Mouse (Mus musculus) limb, embryonic 13.5 days (tissue): ENCODE measurements at regions not wholly inside any gene's neighbourhood (a gene's known extent, or its start where the extent isn't known, plus 50 kb on each side); places are given as distances from the start of the nearest gene placed in this dataset.

Source experiments
- ATAC-seq: fragments of 200-750 bp; cut with Nextera tagmentation; 2 replicates; pipeline ENCODE4 v1.8.0; 2017; ENCODE audit warnings: low read depth, moderate number of reproducible peaks, moderate TSS enrichment; ENCODE audit not compliant: low FRiP score
- H3K27ac ChIP-seq: fragments of 300-500 bp; sonication (generic); 2 replicates; pipeline ENCODE4 v1.5.1; 2015; ENCODE audit warnings: inconsistent platforms, mild to moderate bottlenecking, moderate library complexity
- H3K27me3 ChIP-seq: fragments of 300-500 bp; sonication (generic); 2 replicates; pipeline ENCODE4 v1.6.1; 2015; ENCODE audit warnings: mild to moderate bottlenecking, inconsistent platforms
- H3K36me3 ChIP-seq: fragments of 300-500 bp; sonication (generic); 2 replicates; pipeline ENCODE4 v1.6.1; 2015; ENCODE audit warnings: inconsistent platforms, mild to moderate bottlenecking, moderate library complexity
- H3K4me1 ChIP-seq: fragments of 300-500 bp; sonication (generic); 2 replicates; pipeline ENCODE4 v1.6.1; 2015; ENCODE audit warnings: inconsistent platforms
- H3K4me2 ChIP-seq: fragments of 300-500 bp; sonication (generic); replicated peaks from 2 replicates; pipeline ENCODE4 v1.6.1; 2015; ENCODE audit warnings: inconsistent platforms, mild to moderate bottlenecking, moderate library complexity
- H3K4me3 ChIP-seq: fragments of 300-500 bp; sonication (generic); 2 replicates; pipeline ENCODE4 v1.5.1; 2015; ENCODE audit warnings: moderate library complexity, mild to moderate bottlenecking, inconsistent platforms
- H3K9ac ChIP-seq: fragments of 300-500 bp; sonication (generic); 2 replicates; pipeline ENCODE4 v1.6.1; 2015; ENCODE audit warnings: mild to moderate bottlenecking, inconsistent platforms
- H3K9me3 ChIP-seq: fragments of 300-500 bp; sonication (generic); 2 replicates; pipeline ENCODE4 v1.6.1; 2016; ENCODE audit warnings: inconsistent platforms
- WGBS: fragments of 180-500 bp; shearing (Covaris S2); methylation state at CpG from one replicate; pipeline ENCODE4 v1.1.7; 2015; 5-methylcytosine and 5-hydroxymethylcytosine counted together

DNA sequence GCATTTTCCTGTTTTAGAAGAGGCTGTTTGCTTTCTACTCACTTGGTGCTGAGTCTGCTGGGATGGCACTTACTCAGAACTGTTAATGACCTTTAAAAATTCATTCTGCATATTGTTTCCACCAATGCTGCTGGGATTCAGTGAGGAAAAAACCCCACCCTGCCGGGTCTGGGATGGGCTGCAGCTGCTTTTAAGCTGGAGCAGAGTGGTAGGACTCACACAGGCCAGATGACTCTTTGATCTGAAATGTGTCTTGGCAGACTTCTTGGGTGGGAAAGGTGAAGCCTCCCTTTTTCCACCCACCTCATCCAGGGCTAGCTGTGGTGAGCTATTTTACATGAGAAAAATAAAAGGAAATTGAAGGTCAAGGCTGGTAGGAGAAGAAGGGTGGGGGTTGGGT, 56.4 kb upstream of the Ddhd1 start:
- H3K36me3 ChIP-seq: no peaks in the 10 kb centered on the region
- WGBS: 16% methylated on average over 1 of the region's 1 CpGs
- no peak overlapping the region for H3K4me3 ChIP-seq
- H3K4me1 ChIP-seq: no peaks in the 10 kb centered on the region
- ATAC-seq: no peak
- H3K27me3 ChIP-seq: no peaks in the 10 kb centered on the region
- H3K9me3 ChIP-seq: no peaks in the 10 kb centered on the region
- no peak overlapping the region for H3K4me2 ChIP-seq
- H3K27ac ChIP-seq: no peak overlapping the region
- H3K9ac ChIP-seq: no peak overlapping the region

DNA sequence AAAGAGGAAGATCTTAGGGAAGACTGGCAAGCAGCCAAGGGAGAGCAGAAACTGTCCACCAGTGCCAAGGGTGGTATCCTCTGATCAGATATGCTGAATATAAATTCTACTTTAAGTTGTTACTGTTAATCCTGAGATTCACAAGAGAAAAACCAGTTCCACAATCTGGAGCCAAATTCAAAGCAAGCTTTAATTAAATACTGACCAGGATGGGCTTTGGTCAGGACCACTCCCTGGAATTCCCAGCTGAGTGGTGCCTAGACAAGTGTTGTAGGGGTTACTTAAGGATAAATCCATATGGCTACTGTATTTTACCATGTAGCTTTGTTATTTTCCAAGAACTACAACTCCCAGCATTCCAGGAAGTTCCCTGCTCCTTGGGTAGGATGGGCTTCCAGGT, 56.8 kb upstream of the Ddhd1 start:
- ATAC-seq: no peak
- Histone ChIP-seq H3K9me3 (no peaks in the 10 kb centered on the region), H3K27me3 (no peaks in the 10 kb centered on the region), H3K27ac (no peak overlapping the region), H3K4me1 (no peaks in the 10 kb centered on the region), H3K4me2 (no peak overlapping the region), H3K36me3 (no peaks in the 10 kb centered on the region), H3K4me3 (no peak overlapping the region), H3K9ac (no peak overlapping the region)

- H3K36me3 ChIP-seq: no peaks in the 10 kb centered on the region
- H3K4me2 ChIP-seq: no peak overlapping the region
- WGBS: 19% methylated on average over 1 of the region's 1 CpGs
- no peaks in the 10 kb centered on the region for H3K4me1 ChIP-seq
- H3K9ac ChIP-seq: no peak overlapping the region
- no peak overlapping the region for H3K4me3 ChIP-seq
- ATAC-seq: no peak
- H3K27ac ChIP-seq: no peak overlapping the region
- H3K9me3 ChIP-seq: no peaks in the 10 kb centered on the region
- no peaks in the 10 kb centered on the region for H3K27me3 ChIP-seq
Measured at GRCm38 (mm10) chr14:45716100-45716499, 58.2 kb upstream of the Ddhd1 start.

GRCm38 (mm10) chr14:45722887-45723286, 64.9 kb upstream of the Ddhd1 start:
- WGBS: 42% methylated on average over 6 of the region's 6 CpGs
- no peak overlapping the region for H3K27ac ChIP-seq
- no peak for ATAC-seq
- no peaks in the 10 kb centered on the region for H3K4me1 ChIP-seq
- no peak overlapping the region for H3K9ac ChIP-seq
- H3K36me3 ChIP-seq: no peaks in the 10 kb centered on the region
- no peak overlapping the region for H3K4me3 ChIP-seq
- H3K4me2 ChIP-seq: no peak overlapping the region
- 0 out of 2 replicates have a peak, but pooled peaks cover 8% of the 10 kb centered on the region for H3K9me3 ChIP-seq
- H3K27me3 ChIP-seq: no peaks in the 10 kb centered on the region

DNA sequence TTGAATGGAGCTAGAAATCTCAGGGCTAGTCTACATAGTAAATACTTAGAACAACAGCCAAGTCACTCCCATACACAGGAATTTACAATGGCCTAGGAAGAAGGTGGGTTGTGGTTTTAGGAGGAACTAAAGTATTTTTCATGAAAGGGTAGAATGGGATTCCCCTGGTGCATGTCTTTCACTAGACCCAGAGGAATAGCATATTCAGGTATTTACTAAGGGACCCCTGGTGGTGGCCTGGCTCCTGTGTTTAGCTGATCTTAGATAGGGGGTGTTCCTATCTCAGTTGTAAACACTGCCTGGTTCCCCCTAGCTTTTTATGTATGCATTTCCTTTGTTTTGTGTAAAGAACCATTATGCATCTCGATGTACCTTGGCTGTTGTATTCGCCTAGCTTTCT, 66.4 kb upstream of the Ddhd1 start:
- H3K27me3 ChIP-seq: no peaks in the 10 kb centered on the region

DNA sequence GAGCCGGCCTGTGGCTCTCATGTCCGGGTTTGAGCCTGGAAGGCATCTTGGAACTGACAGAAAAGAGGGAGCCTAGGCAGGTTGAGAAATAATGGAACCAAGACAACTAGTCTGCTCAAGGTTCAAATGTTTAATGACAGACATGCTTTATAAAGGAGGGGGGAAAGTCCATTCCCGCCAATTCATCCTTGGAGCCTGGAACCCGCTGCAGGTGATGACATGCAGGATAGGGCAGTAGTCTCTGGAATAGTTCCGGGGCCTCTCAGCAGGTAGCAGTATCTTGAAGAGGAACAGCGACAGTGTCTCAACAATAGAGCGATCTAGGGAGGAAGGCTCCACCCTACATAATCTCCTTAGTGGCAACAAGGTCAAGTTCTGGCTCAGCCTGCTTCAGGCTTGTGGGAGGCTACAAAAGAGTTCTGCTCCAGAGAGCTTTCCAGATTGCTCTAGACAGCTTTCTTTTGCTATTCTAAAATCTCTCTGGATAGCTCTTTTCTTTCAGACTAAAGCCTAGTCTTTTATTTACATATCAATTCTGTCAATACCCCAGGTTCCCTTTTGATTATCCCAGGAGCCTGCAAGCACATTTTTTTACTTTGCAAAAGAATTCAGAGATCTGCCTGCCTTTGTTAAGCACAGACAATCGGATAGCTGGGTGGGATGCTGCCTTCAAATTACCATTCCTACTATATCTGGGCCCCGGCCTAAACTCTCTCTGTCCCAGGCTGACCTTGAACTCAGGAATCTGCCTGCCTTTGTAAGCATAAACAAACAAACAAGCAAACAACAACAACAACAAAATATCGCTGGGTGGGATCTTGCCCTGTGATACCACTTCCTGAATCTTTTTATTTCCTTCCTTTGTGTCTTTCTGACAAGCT, 76.8 kb upstream of the Ddhd1 start:
- H3K36me3 ChIP-seq: no peaks in the 10 kb centered on the region
- no peak overlapping the region for H3K4me3 ChIP-seq
- H3K9me3 ChIP-seq: no peaks in the 10 kb centered on the region
- no peaks in the 10 kb centered on the region for H3K27me3 ChIP-seq
- H3K4me2 ChIP-seq: no peak overlapping the region
- H3K9ac ChIP-seq: no peak overlapping the region
- no peak overlapping the region for H3K27ac ChIP-seq
- 83% methylated on average over 10 of the region's 10 CpGs for WGBS
- H3K4me1 ChIP-seq: no peaks in the 10 kb centered on the region
- ATAC-seq: no peak

More for the DNA sequence above, 66.4 kb upstream of the Ddhd1 start:
- no peak overlapping the region for H3K9ac ChIP-seq
- H3K9me3 ChIP-seq: 0 out of 2 replicates have a peak, but pooled peaks cover 8% of the 10 kb centered on the region
- H3K4me3 ChIP-seq: no peak overlapping the region
- H3K36me3 ChIP-seq: no peaks in the 10 kb centered on the region
- no peak overlapping the region for H3K4me2 ChIP-seq
- WGBS: 94% methylated on average over 2 of the region's 2 CpGs
- no peaks in the 10 kb centered on the region for H3K4me1 ChIP-seq
- H3K27ac ChIP-seq: no peak overlapping the region
- no peak for ATAC-seq

- H3K27me3 ChIP-seq: no peaks in the 10 kb centered on the region
- no peak overlapping the region for H3K27ac ChIP-seq
- no peak overlapping the region for H3K4me2 ChIP-seq
- H3K9me3 ChIP-seq: no peaks in the 10 kb centered on the region
- WGBS: 92% methylated on average over 2 of the region's 2 CpGs
- H3K4me1 ChIP-seq: no peaks in the 10 kb centered on the region
- no peak overlapping the region for H3K9ac ChIP-seq
- ATAC-seq: no peak
- no peak overlapping the region for H3K4me3 ChIP-seq
- no peaks in the 10 kb centered on the region for H3K36me3 ChIP-seq
Measured at GRCm38 (mm10) chr14:45737966-45738365, 80.0 kb upstream of the Ddhd1 start.

DNA sequence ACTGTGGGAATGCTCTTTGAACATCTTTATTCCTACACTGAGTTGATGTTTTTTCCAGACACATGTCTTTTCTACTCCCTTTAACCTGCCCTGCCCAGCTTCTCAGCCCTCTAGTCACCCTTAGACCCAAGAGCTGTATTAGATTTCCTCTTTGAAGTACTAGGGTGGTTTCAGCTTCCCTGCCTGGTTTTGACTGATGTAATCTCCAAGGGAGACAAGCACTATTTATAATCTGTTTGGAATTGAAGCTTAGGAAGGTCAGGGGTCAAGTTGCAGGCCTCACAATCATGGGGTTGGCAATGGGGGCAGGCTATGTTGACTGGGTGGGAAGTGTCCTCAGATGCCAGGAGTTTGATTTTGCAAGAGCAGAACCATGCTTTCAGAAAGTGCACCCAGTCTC, 81.7 kb upstream of the Ddhd1 start:
- no peak overlapping the region for H3K27ac ChIP-seq
- no peaks in the 10 kb centered on the region for H3K27me3 ChIP-seq
- H3K4me2 ChIP-seq: no peak overlapping the region

DNA sequence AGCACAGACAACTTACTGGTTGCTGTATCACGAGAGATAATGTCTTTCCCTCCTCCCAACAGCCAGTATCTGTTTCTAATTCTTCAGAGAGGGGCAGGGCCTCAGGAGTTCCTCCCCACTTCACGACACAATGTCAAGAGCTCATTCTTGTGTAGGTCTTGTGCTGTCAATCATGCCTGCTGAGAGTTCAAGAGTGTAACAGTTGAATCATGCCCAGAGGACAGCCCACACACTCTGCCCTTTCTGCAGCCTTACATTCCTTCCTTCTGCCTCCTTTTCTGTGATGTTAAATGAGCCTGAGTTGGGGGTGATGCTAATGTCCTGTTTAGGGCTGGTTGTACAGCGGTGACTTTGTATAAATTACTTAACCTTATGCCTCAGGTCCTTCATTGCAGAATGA, 82.7 kb upstream of the Ddhd1 start:
- H3K4me2 ChIP-seq: no peak overlapping the region
- no peak for ATAC-seq
- H3K9me3 ChIP-seq: no peaks in the 10 kb centered on the region
- WGBS: 32% methylated on average over 3 of the region's 3 CpGs
- H3K27ac ChIP-seq: no peak overlapping the region
- H3K9ac ChIP-seq: no peak overlapping the region
- no peaks in the 10 kb centered on the region for H3K27me3 ChIP-seq
- H3K4me1 ChIP-seq: no peaks in the 10 kb centered on the region
- no peak overlapping the region for H3K4me3 ChIP-seq
- no peaks in the 10 kb centered on the region for H3K36me3 ChIP-seq

More for the DNA sequence above, 81.7 kb upstream of the Ddhd1 start:
- Histone ChIP-seq H3K4me1 (no peaks in the 10 kb centered on the region), H3K4me3 (no peak overlapping the region), H3K9me3 (no peaks in the 10 kb centered on the region), H3K36me3 (no peaks in the 10 kb centered on the region), H3K9ac (no peak overlapping the region)
- no peak for ATAC-seq

- no peak overlapping the region for H3K4me2 ChIP-seq
- no peak overlapping the region for H3K4me3 ChIP-seq
- ATAC-seq: no peak
- no peak overlapping the region for H3K9ac ChIP-seq
- H3K36me3 ChIP-seq: no peaks in the 10 kb centered on the region
- no peaks in the 10 kb centered on the region for H3K4me1 ChIP-seq
- WGBS: 84% methylated on average over 5 of the region's 5 CpGs
- H3K9me3 ChIP-seq: no peaks in the 10 kb centered on the region
- no peaks in the 10 kb centered on the region for H3K27me3 ChIP-seq
- H3K27ac ChIP-seq: no peak overlapping the region
Measured at GRCm38 (mm10) chr14:45746176-45746575, 88.2 kb upstream of the Ddhd1 start.

DNA sequence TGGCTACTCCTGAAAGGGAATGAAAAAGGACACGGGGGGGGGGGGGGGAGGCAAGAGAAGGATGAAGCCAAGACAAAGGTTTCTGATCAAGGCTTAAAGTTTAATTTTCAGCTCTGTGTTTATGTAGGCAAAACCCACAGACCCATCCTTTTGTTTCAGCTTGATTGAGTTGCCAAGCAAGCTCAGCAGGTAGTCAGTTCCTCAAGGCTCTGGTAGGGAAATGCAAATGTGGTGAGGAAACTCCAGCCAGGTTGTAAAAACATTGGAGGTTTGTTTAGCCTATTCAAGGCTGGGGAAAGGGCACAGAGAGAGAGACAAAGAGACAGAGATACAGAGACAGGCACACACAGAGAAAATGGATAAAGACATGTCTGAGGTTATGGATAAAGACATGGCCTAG, 99.4 kb upstream of the Ddhd1 start:
- H3K9me3 ChIP-seq: no peaks in the 10 kb centered on the region
- H3K4me2 ChIP-seq: no peak overlapping the region
- 14% methylated on average over 1 of the region's 1 CpGs for WGBS

DNA sequence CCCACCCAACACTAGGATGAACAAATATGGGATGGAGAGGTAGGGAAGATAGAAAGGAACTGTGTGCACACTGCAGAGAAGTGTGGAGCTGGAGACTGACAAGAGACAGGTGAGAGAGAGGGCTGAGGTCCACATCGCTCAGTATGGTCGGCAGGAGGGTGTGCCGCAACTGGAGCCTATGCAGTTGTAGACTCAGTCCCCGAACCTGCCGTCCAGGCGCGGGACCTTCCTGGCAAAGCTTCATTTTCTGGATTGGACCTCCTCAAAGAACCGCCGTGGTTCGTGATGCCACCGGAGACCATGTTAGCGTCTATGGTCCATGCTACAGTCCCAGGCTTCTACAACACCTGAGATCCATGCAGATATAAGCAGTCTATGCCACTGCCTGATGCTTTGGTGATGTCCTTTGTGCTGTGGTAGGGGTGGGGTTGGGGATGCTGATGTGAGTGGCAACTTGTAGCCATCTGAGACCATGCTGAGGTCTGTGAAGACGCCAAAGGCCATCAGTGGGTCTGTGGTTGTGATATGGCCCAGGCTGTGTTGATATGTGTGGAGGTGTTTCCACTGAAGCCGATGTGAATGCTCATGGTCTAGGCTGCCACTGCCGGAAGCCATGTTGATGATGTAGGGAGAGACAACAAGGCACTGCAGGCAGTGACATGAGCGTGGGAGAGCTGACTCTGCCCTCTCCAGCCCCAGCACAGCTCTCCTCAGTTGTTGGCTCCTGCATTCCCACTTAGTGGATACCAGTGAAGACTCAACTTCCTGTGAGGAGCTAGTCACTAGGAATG, 103.1 kb upstream of the Ddhd1 start:
- Histone ChIP-seq H3K27ac (no peak overlapping the region), H3K36me3 (no peaks in the 10 kb centered on the region), H3K9ac (no peak overlapping the region), H3K4me1 (no peaks in the 10 kb centered on the region), H3K4me2 (no peak overlapping the region), H3K27me3 (no peaks in the 10 kb centered on the region), H3K9me3 (no peaks in the 10 kb centered on the region), H3K4me3 (no peak overlapping the region)
- WGBS: 94% methylated on average over 16 of the region's 16 CpGs
- ATAC-seq: no peak

More for the DNA sequence above, 99.4 kb upstream of the Ddhd1 start:
- no peaks in the 10 kb centered on the region for H3K4me1 ChIP-seq
- no peaks in the 10 kb centered on the region for H3K27me3 ChIP-seq
- no peaks in the 10 kb centered on the region for H3K36me3 ChIP-seq
- H3K4me3 ChIP-seq: no peak overlapping the region
- ATAC-seq: no peak
- H3K9ac ChIP-seq: no peak overlapping the region
- no peak overlapping the region for H3K27ac ChIP-seq
